8 mouse cellular contexts compared by ENCODE assay signal in genomic region chr11:87967692-87968289, GRCm38 (mm10). TPM values are rescaled to one million over a fixed set of nuclear protein-coding genes. Genes with fewer than 3 reads are reported as not detected.
DNase-seq lines count a peak whose midpoint lies in the region; ATAC-seq and TF ChIP-seq lines count a peak whose summit lies in the region.

No protein-coding gene starts in this region.

- TF ChIP-seq CTCF in C2C12 (IDR thresholded peaks at IDR 0.05; ENCODE audit: control insufficient read depth, insufficient read depth, insufficient read length): peak; percentile 69

- H3K4me3 ChIP-seq in C2C12 (ENCODE audit: insufficient read depth, poor library complexity, severe bottlenecking): no peak overlapping the region
- peak overlapping the region; percentile 21; the same call in 1 of the 2 replicates for H3K4me3 ChIP-seq in heart, embryonic 11.5 days (ENCODE audit: low read depth, low read length)
- H3K4me3 ChIP-seq in kidney, embryonic 15.5 days (replicated peaks): peak overlapping the region; percentile 30
- peak overlapping the region; percentile 32 for H3K4me3 ChIP-seq in liver, embryonic 11.5 days (ENCODE audit: low read depth, low read length)

- peak; percentile 93 for DNase-seq in brain, adult 2 months (ENCODE audit: low read depth, low spot score)
- peak; percentile 83 for DNase-seq in liver, embryonic 11.5 days (ENCODE audit: low spot score)
- peak; percentile 95 for DNase-seq in naive thymus-derived CD4-positive, alpha-beta T cell, adult 2 months (ENCODE audit: low read depth)
- DNase-seq in splenic B cell, adult 2 months (ENCODE audit: low read depth, low spot score): peak; percentile 95

- no peak overlapping the region for H3K9ac ChIP-seq in heart, embryonic 11.5 days (ENCODE audit: low read depth, low read length)
- H3K9ac ChIP-seq in kidney, embryonic 15.5 days: no peak overlapping the region
- H3K9ac ChIP-seq in liver, embryonic 11.5 days (ENCODE audit: low read depth, low read length): no peak overlapping the region

- H3K36me3 ChIP-seq in C2C12 (ENCODE audit: control insufficient read depth, insufficient read depth): no peaks in the 10 kb centered on the region
- H3K36me3 ChIP-seq in heart, embryonic 11.5 days (ENCODE audit: control insufficient read depth, insufficient read depth, low read length): no peaks in the 10 kb centered on the region
- H3K36me3 ChIP-seq in kidney, embryonic 15.5 days: no peaks in the 10 kb centered on the region
- no peaks in the 10 kb centered on the region for H3K36me3 ChIP-seq in liver, embryonic 11.5 days (ENCODE audit: control insufficient read depth, insufficient read depth, low read length)
- no peaks in the 10 kb centered on the region for H3K36me3 ChIP-seq in splenic B cell, adult 2 months (ENCODE audit: control insufficient read depth, insufficient read depth, low read length, poor library complexity, severe bottlenecking)

- no peaks in the 10 kb centered on the region for H3K9me3 ChIP-seq in heart, embryonic 11.5 days (replicated peaks; ENCODE audit: control insufficient read depth, low read length)
- no peaks in the 10 kb centered on the region for H3K9me3 ChIP-seq in kidney, embryonic 15.5 days (replicated peaks)
- H3K9me3 ChIP-seq in liver, embryonic 11.5 days (ENCODE audit: control insufficient read depth, low read length): no peaks in the 10 kb centered on the region

- H3K79me3 ChIP-seq in C2C12 (ENCODE audit: low read depth): no peaks in the 10 kb centered on the region

- no peaks in the 10 kb centered on the region for H3K27me3 ChIP-seq in C2C12 (ENCODE audit: control insufficient read depth, insufficient read depth, insufficient read length)
- peaks cover 3% of the 10 kb centered on the region; the same call in 1 of the 2 replicates for H3K27me3 ChIP-seq in heart, embryonic 11.5 days (ENCODE audit: control insufficient read depth, insufficient read depth, low read length)
- H3K27me3 ChIP-seq in kidney, embryonic 15.5 days: peaks cover 4% of the 10 kb centered on the region; the same call in 1 of the 2 replicates
- H3K27me3 ChIP-seq in liver, embryonic 11.5 days (replicated peaks; ENCODE audit: control insufficient read depth, insufficient read depth, low read length): 0 out of 2 replicates have a peak, but pooled peaks cover 2% of the 10 kb centered on the region
- no peaks in the 10 kb centered on the region for H3K27me3 ChIP-seq in splenic B cell, adult 2 months (ENCODE audit: control insufficient read depth, insufficient read depth, low read length, poor library complexity, severe bottlenecking)

- H3K4me1 ChIP-seq in heart, embryonic 11.5 days (ENCODE audit: control insufficient read depth, insufficient read depth, low read length): peaks cover 2% of the 10 kb centered on the region; the same call in 1 of the 2 replicates
- peaks cover 6% of the 10 kb centered on the region; the same call in 1 of the 2 replicates for H3K4me1 ChIP-seq in kidney, embryonic 15.5 days
- peaks cover 3% of the 10 kb centered on the region; the same call in 1 of the 2 replicates for H3K4me1 ChIP-seq in liver, embryonic 11.5 days (replicated peaks; ENCODE audit: control insufficient read depth, insufficient read depth, low read length)

- H3ac ChIP-seq in C2C12 (ENCODE audit: control insufficient read depth, insufficient read length, low read depth): no peak overlapping the region

- no peak overlapping the region for H3K27ac ChIP-seq in heart, embryonic 11.5 days (ENCODE audit: low read depth, low read length)
- no peak overlapping the region for H3K27ac ChIP-seq in kidney, embryonic 15.5 days
- no peak overlapping the region for H3K27ac ChIP-seq in liver, embryonic 11.5 days (ENCODE audit: low read depth, low read length)

- no peaks in the 10 kb centered on the region for H3K79me2 ChIP-seq in C2C12 (ENCODE audit: control insufficient read depth, insufficient read depth)

- peak overlapping the region; percentile 59 for H3K4me2 ChIP-seq in heart, embryonic 11.5 days
- H3K4me2 ChIP-seq in kidney, embryonic 15.5 days: peak overlapping the region; percentile 57
- H3K4me2 ChIP-seq in liver, embryonic 11.5 days: peak overlapping the region; percentile 68

- WGBS in heart, embryonic 11.5 days (ENCODE audit: insufficient replicate concordance): 4% methylated on average over 16 of the region's 17 CpGs
- WGBS in kidney, embryonic 15.5 days: 2% methylated on average over 17 of the region's 17 CpGs
- 3% methylated on average over 17 of the region's 17 CpGs for WGBS in liver, embryonic 11.5 days

- peak; percentile 82 for ATAC-seq in erythroblast, adult 5-6 weeks (replicated peaks; ENCODE audit: low FRiP score, poor library complexity, severe bottlenecking)
- ATAC-seq in heart, embryonic 11.5 days (replicated peaks; ENCODE audit: insufficient number of reproducible peaks, low FRiP score, low TSS enrichment): no peak
- 0 out of 2 replicates have a peak, but pooled peaks have one; percentile 43 for ATAC-seq in kidney, embryonic 15.5 days (replicated peaks; ENCODE audit: low FRiP score)
- ATAC-seq in liver, embryonic 11.5 days (replicated peaks; ENCODE audit: low FRiP score): peak; percentile 54

TF ChIP-seq in C2C12, 6 proteins besides CTCF, POLR2A, EP300 and RAD21:
- no peak for TF ChIP-seq FOSL1 (IDR thresholded peaks at IDR 0.05; ENCODE audit: insufficient read depth, low read length, poor library complexity, severe bottlenecking)
- no peak for TF ChIP-seq MYOG (IDR thresholded peaks at IDR 0.05; ENCODE audit: control insufficient read depth, extremely low read depth, insufficient read length)
- no peak for TF ChIP-seq MAX (IDR thresholded peaks at IDR 0.05)
- no peak for TF ChIP-seq USF1 (IDR thresholded peaks at IDR 0.05; ENCODE audit: low read depth)
- TF ChIP-seq CEBPB (IDR thresholded peaks at IDR 0.05; ENCODE audit: low read depth): no peak
- TF ChIP-seq MYOD1 (IDR thresholded peaks at IDR 0.05; ENCODE audit: control insufficient read depth, insufficient read length, low read depth): no peak

RNA-seq across cellular contexts. Expression of gene Dynll2, which starts 19.5 kb away (rescaled TPM):
- polyA plus RNA-seq in C2C12 (2012; fragmentation: generic; extraction: Trizol): 75.1 TPM
- total RNA-seq in erythroblast, adult 5-6 weeks (2015; ENCODE audit: low replicate concordance): 2.1 and 2.5 TPM in 2 replicates
- total RNA-seq in erythroblast, adult 5-6 weeks (2017; ENCODE audit: low replicate concordance): 3.2 and 7.8 TPM in 2 replicates
- 16.7 and 17.2 TPM in 2 replicates for polyA plus RNA-seq in heart, embryonic 11.5 days (2014; fragmentation: Nextera tagmentation; extraction: Ambion mirVana)
- 22.9 and 25.0 TPM in 2 replicates for polyA plus RNA-seq in kidney, embryonic 15.5 days (2015; fragmentation: Nextera tagmentation; extraction: Ambion mirVana)
- 17.7 and 19.4 TPM in 2 replicates for polyA plus RNA-seq in liver, embryonic 11.5 days (2014; fragmentation: Nextera tagmentation; extraction: Ambion mirVana)

RNA-seq across cellular contexts. Expression of gene Olfr464, which starts 47.0 kb away (rescaled TPM):
- not detected for polyA plus RNA-seq in C2C12 (2012; fragmentation: generic; extraction: Trizol)
- total RNA-seq in erythroblast, adult 5-6 weeks (2015; ENCODE audit: low replicate concordance): not detected in 2 replicates
- total RNA-seq in erythroblast, adult 5-6 weeks (2017; ENCODE audit: low replicate concordance): not detected in 2 replicates
- polyA plus RNA-seq in heart, embryonic 11.5 days (2014; fragmentation: Nextera tagmentation; extraction: Ambion mirVana): not detected in 2 replicates
- not detected in 2 replicates for polyA plus RNA-seq in kidney, embryonic 15.5 days (2015; fragmentation: Nextera tagmentation; extraction: Ambion mirVana)
- polyA plus RNA-seq in liver, embryonic 11.5 days (2014; fragmentation: Nextera tagmentation; extraction: Ambion mirVana): not detected in 2 replicates
